Mouse (Mus musculus): ENCODE data around the gene Cmtm7.
A peak's percentile ranks its signal among the peaks of the same experiment; 100 is the strongest.
"Not testable (repeated sequence)": the region's sequence is repeated elsewhere in the genome, so short reads cannot be mapped to it uniquely, and the experiment has no call there.

Gene Cmtm7

DNA sequence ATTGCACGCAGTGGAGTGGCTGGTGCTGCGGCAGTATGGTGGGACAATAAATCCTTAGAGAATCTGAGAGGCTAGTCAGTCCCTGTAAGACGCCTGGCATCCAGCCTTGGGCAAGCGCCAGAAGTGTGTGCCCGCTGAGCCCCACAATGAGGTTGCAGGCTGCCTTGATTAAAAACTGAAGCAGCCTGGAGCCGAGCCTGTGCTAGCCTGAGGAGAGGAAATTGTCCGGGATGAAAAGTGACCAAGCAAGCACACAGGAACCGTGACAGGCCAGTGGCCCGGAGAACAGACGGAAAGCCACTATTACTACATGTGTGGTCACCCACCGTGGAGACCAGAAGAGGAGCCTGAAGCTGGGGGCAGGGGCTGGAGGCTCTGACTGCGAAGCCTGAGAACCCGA lies 14.6 kb downstream of the Cmtm7 start:
- no peak for DNase-seq (ENCODE audit: low spot score)

DNA sequence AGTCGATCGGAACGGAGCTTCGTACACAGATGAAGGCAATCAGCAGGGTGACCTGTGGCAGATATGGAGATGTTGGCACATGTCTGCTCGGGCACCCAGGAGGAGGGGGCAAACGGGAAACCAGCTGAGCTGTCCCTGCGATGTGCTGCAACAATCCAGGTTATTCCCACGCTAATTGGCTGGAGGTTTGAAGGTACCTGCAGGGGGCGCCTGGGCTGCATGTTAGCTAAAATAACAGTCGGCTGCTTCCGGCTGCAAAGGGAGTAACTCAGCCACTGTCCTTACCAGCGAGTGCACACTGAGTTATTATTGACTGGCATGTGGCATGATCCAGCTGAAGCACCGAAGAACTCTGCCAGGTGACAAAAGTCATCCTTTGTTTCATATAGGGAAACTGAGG lies 18.3 kb downstream of the Cmtm7 start:
- DNase-seq (ENCODE audit: low spot score): no peak

DNA sequence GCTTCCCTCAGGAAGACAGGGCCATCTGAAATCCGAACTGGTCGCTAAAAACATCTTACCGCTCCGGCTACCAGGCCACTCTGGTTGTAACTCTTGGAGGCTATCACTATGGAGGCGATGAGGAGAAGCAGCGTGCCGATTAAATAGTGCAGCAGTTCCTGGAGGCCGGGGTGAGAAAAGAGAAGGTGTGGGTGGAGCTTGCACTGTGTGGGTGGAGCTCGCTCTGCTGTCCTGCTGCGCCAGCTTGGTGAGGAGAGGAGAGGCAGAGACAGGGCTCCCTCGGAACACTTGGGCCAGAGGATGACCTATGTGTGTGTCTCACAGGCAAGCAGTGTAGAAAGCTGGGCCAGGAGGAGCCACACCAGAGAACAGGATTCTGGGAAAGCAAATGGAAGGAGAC lies 19.8 kb downstream of the Cmtm7 start:
- DNase-seq (ENCODE audit: low spot score): no peak

DNA sequence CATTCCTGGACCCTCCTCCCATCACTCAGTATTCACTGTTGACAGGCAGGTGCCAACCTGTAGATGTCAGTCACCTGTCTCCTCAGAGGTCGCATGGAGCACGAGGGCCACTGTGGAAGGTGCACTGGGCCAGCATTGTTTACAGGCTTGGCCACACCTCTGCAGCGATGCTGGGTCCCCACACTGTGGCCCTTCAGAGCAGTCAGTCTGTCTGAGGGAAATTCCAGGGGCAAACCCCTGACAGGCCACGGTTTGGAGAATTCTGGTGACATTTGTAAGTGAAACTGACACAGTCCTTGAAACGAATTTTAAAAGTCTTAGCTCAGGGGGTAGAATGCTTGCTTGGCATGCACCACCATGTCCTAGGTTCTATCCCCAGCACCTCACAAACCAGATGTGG lies 21.3 kb downstream of the Cmtm7 start:
- no peak for DNase-seq (ENCODE audit: low spot score)

DNA sequence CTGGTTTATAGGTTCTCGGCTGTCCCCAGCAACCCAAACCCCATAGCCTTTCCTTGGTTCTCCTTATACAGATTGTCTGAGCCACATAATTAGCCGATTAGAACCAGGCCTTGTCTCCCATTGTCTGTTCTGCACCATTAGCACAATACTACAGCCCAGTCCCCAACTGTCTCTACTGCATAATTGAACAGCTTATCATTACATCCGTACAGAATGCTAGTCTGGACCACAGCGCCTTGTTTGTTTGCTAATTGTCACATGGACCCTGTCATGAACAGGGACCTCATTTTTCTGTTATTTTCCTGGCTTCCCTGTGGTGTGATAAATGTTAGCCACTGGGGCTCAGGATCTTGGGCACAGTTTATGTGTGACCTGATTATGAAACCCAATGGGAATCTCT lies 21.8 kb downstream of the Cmtm7 start:
- DNase-seq (ENCODE audit: low spot score): no peak

DNA sequence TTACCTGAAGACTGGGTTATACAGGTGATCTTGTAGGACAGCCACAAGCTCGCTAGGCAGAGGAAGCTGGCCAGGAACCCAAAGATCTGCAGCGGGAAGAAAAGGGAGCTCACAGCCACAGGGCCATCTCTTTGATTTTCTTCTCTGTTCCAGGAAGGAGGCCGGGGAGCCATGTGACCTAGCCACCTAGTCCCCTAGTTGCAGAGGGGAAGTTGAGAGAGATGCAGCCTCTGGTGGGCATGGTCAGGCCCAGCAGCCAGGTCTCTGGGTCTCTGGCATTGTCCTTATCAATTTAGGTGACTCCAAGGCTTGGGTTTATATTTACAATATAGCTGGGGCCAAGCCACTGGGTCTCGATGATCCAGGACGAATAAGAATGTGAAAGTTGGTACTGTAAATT lies 22.9 kb downstream of the Cmtm7 start:
- no peak for DNase-seq (ENCODE audit: low spot score)

DNA sequence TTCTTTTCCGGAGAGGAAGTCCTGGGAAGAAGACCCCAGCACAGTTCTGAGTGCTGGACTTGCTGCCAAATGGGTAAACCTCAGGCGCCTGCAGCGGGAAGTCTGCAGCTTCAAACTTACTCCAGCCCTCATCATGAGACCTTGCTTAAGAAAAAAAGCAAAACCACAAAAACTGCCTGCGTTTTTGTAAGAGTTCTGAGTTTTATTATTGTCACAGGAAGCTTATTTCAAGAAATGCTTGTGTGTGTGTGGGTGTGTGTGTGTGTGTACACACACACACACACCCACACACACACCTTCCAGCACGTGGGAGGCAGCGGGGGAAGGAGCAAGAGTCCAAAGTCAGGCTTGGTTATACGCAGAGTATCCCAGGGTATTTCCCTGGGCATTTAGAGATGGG lies 23.4 kb downstream of the Cmtm7 start:
- no peak for DNase-seq (ENCODE audit: low spot score)

DNA sequence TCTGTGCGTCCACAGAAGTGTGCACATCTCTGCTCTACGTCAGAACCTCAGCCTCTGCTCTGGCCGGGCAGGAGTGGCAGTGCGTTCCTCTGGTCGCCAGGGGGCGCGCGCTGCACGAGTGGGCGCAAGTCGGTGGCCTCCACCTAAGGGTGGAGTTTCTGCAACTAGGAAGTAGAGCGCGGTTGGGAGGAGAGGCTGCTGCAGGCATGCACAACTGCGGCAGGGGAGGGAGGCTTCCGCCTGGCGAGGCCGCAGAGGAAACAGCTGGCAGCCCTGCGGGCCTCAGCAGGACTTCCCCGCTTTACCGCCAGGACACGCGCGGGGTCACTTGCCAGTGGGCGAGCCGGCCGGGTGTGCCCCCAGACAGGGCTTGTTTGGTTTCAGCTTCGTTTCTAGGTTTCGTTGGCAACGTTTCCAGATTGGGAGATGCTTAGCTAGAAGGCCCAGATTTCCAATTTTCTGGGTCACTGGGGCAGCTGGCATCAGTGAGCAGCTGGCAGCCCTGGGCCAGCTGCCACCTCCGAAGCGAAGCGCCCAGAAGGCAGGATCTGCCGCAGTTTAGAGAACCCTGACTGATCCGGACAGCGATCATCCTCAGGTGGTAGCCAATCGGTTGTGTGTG lies 28.7 kb downstream of the Cmtm7 start:
- peak; percentile 85 for DNase-seq (ENCODE audit: low spot score)

DNA sequence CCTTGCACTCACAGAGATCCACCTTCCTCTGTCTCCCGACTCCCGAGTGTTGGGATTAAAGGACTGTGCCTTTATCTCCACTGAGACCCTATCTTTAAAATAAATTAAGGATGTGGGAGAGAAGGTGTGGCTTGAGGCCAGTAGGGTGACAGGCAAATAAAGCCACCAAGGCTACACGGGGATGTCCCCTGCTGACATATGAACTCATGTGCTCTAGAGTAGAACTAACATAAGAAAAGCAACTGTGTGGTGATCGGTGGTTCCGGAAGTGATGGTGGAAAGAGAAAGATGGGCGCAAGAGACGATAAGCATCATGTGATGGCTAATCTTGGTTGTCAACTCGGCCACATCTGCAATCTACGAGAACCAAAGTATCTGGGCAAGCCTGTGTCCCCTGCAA lies 29.3 kb downstream of the Cmtm7 start:
- DNase-seq (ENCODE audit: low spot score): no peak

DNA sequence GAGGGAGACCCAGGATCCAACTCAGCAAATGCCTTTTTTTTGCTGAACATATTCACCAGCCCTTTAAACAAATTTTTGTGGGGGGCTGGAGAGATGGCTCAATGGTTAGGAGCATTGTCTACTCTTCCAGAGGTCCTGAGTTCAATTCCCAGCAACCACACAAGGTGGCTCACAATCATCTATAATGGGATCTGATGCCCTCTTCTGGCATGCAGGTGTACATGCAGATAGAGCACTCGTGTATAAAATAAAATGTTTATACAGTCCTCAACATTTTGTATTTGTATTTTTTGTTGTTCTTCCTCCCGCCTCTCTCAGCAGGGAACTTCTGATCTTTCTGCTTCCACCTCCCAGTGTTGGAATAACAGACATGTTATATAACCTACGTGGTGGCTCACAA lies 30.1 kb downstream of the Cmtm7 start:
- DNase-seq (ENCODE audit: low spot score): no peak

DNA sequence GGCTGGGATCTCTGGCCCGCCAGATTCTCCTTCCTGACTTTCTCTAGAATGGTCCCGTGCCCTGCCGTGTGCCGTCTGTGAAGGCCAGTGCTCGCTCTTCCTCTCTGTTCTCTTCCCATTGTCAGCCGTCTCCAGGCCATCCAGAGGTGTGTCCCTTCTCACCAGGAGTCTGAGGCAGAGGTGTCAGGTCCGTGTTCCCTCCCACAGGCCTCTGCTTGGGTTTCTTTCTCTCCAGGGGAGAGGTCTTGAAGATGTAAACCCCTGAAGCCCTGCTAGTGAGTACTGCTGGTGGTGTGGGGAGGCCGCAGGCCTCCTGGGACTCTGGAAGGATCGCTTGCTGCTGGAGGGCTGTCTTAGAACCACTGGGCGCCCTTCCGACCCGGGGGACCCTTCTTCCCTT lies 34.2 kb downstream of the Cmtm7 start:
- no peak for DNase-seq (ENCODE audit: low spot score)

DNA sequence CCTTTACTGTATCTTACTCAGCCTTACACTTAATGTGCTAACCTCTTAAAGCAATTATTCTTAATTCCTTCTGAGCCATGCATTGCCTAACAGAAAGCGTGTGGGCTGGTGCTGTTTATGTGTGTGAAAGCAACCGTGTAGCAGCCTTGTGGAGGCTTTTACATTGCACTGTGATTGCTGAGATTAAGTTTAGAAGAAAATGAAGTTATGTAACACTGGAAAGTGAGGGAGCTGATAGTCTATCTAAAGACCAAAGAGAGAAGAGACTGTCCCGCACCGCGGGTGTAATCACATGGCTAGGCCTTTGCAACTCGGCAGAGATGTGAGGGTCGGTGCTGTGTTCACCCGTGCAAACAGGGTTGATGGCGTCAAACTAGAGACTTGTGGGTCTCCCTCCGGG lies 34.6 kb downstream of the Cmtm7 start:
- no peak for DNase-seq (ENCODE audit: low spot score)

DNA sequence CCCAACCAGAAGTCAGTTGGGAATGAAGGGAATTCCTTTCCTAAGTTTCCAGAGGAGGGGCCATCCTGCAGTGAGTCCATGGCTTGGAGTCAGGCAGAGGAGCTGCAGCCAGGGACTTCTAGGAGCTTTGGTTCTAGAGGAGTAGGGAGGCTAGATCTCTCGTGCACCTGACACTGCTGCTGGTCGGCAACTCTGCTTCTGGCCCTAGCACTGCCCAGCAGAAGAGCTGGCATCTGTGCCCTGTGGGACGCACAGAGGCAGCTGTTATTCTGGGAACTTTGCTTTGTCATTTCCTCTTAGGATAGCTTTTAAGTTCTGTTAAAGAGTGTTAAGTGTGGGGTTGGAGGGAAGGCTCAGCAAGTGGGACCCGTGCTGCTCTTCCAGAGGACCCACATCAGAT lies 36.0 kb downstream of the Cmtm7 start:
- no peak for DNase-seq (ENCODE audit: low spot score)

DNA sequence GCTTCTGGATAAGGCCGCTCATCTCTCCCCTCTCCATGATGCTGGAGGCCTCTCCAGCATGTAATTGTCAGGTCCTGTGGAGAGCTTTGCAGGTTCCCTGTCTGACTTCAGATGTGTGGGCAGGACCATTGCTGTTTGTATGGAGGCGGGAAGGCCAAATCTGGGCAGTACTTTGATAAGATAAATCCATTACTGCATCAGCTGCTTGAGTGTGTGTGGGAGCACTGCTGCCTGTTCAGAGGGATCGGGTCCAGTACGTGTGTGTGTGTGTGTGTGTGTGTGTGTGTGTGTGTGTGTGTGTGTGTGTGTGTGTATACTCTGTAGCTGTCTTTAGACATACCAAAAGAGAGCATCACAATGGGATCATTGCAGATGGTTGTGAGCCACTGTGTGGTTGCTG lies 36.5 kb downstream of the Cmtm7 start:
- no peak for DNase-seq (ENCODE audit: low spot score)

DNA sequence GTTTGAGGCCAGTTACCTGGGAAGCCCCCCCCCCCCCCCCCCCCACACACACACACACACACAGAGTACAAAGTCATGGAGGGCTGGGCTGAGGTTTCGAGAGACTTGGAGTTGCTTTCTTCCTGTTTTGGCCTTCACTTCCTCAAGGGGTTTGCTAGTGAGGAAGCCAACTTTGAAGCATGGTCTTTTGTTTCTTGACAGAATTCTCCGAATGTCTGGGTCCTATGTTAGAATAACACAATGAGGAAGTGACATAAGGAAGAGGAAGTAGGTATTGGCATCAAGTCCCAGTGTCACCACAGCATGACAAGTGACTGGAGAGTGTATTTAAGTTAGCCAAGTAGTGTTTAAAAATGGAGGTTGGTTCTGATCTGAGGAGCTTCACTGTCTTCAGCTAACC lies 38.9 kb downstream of the Cmtm7 start:
- DNase-seq (ENCODE audit: low spot score): no peak

DNA sequence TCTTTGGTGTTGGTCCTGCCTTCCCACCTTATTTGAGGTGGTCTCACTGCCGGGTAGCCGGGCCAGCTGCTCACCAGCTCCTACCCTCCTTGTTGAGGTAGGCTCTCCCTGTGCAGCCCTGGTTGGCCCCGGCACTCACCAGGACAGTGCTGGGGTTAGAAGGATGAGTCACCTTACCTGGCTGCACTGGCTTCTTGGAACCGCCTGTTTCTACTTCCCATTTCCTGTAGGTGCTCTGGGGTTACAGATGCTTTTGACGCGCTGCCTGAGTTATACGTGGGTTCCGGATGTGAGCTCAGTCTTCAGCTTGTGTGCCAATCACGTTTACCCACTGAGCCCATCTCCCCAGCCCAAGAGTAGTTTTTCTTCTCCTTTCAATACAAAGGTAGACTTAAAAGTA lies 41.3 kb downstream of the Cmtm7 start:
- DNase-seq (ENCODE audit: low spot score): no peak

DNA sequence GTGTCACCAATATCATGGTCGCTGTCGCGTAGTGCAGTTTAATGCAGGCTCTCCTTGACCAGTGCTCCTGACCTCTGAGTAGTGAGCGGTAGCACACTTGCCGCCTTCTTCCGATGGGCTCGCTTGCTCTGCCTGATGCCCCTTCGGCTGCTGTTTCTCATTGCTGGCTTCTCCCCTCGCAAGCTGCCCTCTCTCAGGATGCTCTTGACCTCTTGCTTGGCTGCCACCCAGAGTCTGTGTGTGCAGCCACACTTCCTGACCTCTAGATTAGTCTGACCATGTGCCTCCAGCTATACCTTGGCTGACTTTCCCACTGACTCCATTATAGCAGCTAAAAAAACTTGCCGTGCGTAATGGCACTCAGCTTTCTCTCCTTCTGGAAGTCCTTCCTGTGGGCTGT lies 45.2 kb downstream of the Cmtm7 start:
- DNase-seq (ENCODE audit: low spot score): no peak

DNA sequence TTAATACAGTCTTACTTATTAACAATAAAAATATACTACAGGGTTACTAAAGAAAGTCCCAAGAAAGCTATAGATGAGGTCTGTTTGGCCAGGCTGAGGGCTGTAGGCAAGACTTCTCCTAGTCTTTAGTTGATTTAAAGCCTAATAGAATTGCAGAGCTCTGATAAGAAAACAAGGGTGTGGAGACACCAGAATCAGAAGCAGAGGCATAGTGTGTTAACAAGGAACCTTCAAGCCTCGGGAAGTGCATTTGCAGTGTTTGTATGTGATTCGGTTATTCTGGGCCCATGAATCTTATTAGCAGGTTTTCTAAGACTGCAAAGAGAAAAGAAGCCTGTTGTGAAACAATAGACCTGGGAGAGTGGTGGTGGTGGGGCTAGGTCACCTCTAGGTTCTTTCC lies 48.4 kb downstream of the Cmtm7 start:
- DNase-seq (ENCODE audit: low spot score): no peak

DNA sequence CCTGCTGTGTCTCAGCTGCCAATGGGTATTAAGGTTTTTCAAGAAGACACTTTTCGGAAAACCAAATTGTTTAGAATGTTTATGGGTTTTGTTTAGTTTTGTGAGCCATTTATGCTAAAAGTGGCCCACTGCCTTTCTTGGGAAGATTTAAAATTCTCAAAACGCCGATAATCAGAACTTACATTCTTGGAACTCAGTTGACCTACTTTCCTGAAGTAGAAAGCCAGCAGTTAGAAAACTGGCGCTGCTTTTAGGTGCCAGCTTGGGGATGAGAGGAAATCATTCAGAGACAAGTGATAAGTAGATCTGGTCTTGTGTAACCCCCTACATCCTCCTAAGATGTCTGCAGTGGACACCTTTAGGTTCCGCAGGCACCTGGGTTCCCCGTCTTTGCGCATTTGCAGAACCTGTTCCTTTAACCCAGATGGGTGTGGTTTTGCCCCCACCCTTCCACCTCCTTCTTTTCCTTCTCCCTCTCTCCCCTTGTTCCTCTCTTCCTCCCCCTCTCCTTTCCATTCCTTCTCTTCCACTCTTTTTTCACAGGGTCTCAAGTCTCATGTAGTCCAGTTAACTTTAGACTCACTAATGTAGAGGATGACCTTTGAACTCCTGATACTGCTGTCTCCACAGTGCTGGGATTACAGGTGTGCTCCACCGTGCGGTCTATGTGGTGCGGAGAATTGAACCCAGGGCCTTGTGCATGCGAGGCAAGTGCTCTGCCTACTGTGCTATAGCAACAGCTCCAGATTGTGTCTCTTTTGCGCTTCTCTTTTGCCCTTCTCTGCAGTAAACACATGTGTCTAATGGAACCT lies 49.6 kb downstream of the Cmtm7 start:
- DNase-seq (ENCODE audit: low spot score): no peak

DNA sequence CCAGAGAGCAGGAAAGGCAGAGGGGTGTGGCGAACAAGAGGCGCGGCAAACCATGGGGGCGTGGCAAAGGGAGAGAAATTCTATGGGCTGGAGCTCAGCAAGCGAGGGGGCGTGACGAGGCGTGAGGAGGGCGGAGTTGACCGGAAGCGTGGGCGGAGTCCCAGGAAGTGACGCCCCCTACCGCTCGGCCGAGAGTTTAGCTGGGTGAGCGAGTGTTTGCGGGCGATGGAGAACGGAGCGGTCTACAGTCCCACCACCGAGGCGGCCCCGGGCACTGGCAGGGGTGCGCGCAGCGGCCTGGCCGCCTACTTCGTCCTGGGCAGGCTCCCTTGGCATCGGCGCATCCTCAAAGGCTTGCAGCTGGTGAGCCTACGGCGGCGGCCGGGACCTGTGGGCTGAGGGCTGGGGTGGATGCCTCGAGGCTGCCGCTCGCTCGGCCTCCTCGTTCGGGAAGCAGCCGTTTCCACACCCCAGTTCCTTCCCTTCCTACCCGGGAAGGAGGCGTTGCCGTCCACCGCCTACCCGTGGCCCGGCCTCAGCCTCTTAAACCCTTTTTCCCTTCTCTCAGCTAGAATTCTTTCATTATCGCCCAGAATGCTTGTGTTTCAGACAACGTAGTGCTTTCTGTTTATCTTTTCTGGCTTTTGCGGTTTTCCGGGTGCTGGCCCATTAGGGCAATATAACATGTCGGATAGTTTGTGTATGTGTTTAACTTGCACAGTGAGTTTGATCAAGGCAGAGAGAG lies 50.5 kb downstream of the Cmtm7 start, which contains the start of gene Cmtm6:
Gene Cmtm6, plus strand, starts transcription at position 106 of the 745 bp plus-strand sequence.
- peak; percentile 98 for DNase-seq (ENCODE audit: low spot score)

DNA sequence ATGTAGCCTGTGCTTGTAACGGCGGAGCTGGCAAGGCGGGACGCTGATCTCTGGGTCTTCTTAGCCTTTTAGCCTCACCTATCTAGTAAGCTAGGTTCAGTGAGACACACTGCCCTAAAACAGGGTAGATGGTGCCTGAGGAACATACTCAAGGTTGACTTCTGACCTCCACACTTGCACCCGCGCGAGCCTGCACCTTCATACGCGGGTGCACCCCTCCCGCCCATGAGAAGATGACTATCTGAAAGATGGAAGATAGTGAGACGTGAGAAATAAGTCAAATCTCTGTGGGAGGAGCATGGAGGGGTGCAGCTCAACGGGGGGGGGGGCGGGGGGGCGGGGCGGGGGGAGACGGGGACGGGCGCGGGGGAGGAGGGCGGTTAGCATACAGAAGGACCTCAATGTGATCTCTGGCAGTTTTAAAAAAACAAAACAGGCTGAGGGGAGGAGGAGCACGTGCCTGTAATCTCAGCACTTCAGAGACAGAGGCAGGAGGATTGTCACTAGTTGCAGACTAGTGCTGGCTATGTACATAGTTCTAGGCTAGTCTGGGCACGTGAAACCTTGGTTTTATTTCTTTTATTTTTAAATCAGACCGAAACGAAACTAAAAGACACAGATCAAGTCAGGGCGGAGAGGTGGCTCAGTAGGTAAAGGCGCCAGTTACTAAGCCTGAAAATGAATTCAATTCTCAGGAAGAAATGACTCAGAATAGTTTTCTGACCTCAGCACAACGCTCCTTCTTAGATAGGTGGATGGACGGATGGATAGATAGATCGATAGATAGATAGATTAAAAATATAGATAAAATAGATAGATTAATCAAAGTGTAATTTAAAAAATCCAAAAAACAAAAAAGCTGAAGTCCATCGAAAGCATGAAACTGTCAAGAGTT lies 51.5 kb downstream of the Cmtm7 start:
- DNase-seq (ENCODE audit: low spot score): no peak

DNA sequence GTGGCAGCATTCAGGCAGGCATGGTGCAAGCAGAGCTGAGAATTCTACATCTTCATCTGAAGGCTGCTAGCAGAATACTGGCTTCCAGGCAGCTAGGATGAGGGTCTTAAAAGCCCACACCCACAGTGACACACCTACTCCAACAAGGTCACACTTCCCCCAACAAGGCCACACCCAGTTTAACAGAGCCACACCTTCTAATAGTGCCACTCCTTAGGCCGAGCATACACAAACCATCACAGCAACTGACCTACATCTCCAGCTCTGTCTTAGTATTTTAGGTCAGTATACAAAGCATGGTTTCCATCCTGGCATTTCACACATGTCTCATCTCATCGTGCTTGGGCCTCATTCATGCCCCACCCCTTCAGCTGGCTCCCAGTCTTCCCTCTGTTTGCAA lies 53.2 kb downstream of the Cmtm7 start:
- DNase-seq (ENCODE audit: low spot score): not testable (repeated sequence)

Data from spleen, adult 12 weeks (tissue).